Mouse (Mus musculus) T-helper 2 cell (primary cell): Measurements from ENCODE around the gene Slc16a4.

ENCODE experiments used
- in situ Hi-C: fragments of 300-600 bp; cut with MboI, MseI; formaldehyde crosslinking; loops from one replicate; pipeline ENCODE4 v1.15.1; 2025; ENCODE audit warnings: high pct_unique_total_duplicates

Slc16a4 gene

GRCm38 (mm10) chr3:107357700-107358234 is 66.7 kb downstream of the Slc16a4 start:
- in situ Hi-C loops = loop anchor here (5.0 kb wide), 1 partner anchor 105 kb away; no protein-coding TSS in a partner anchor

GRCm38 (mm10) chr3:107360341-107360740 is 69.3 kb downstream of the Slc16a4 start:
- in situ Hi-C loops = no loop called here
